Mouse (Mus musculus) liver, adult (tissue): ENCODE results near the gene Sypl2.

Experiments
- GATA4 ChIP-seq: IDR thresholded peaks from 2 replicates; pipeline ENCODE4 v1.6.1; 2014; ENCODE audit warnings: mild to moderate bottlenecking, low read length; ENCODE audit not compliant: insufficient replicate concordance

Sypl2 gene

GRCm38 (mm10) chr3:108166486-108167211, 59.8 kb downstream of the Sypl2 start:
- no peak for TF ChIP-seq GATA4

GRCm38 (mm10) chr3:108165532-108166315, 60.7 kb downstream of the Sypl2 start:
- no peak for TF ChIP-seq GATA4

- no peak for TF ChIP-seq GATA4
Measured at GRCm38 (mm10) chr3:108164807-108165206, 61.6 kb downstream of the Sypl2 start.

- no peak for TF ChIP-seq GATA4
Measured at GRCm38 (mm10) chr3:108164091-108164490, 62.4 kb downstream of the Sypl2 start.
